Mouse (Mus musculus) kidney, postnatal 10 days (tissue): ENCODE measurements at regions not wholly inside any gene's neighbourhood (a gene's known extent, or its start where the extent isn't known, plus 50 kb on each side); places are given as distances from the start of the nearest gene placed in this dataset.

Experiments
- DNase-seq: peaks from one replicate; pipeline ENCODE4 v3.0.0; 2021; ENCODE audit warnings: mixed read lengths

GRCm38 (mm10) chr12:54380322-54380721 is 176.7 kb upstream of the Egln3 start:
- no peak for DNase-seq

- no peak for DNase-seq
Measured at GRCm38 (mm10) chr12:54378576-54378975, 174.9 kb upstream of the Egln3 start.

GRCm38 (mm10) chr12:54374060-54374459 is 170.4 kb upstream of the Egln3 start:
- DNase-seq = no peak

- no peak for DNase-seq
Measured at GRCm38 (mm10) chr12:54369217-54369616, 165.6 kb upstream of the Egln3 start.

GRCm38 (mm10) chr12:54364381-54365095 is 160.9 kb upstream of the Egln3 start:
- DNase-seq = no peak

GRCm38 (mm10) chr12:54361762-54362161 is 158.1 kb upstream of the Egln3 start:
- no peak for DNase-seq

- DNase-seq = peak; percentile 19
Measured at GRCm38 (mm10) chr12:54354187-54354586, 150.5 kb upstream of the Egln3 start.

GRCm38 (mm10) chr12:54353694-54354093 is 150.0 kb upstream of the Egln3 start:
- peak; percentile 56 for DNase-seq

GRCm38 (mm10) chr12:54352963-54353606 is 149.4 kb upstream of the Egln3 start:
- DNase-seq = peak; percentile 55

GRCm38 (mm10) chr12:54350293-54350692 is 146.6 kb upstream of the Egln3 start:
- no peak for DNase-seq

GRCm38 (mm10) chr12:54349403-54349802 is 145.7 kb upstream of the Egln3 start:
- no peak for DNase-seq

- no peak for DNase-seq
Measured at GRCm38 (mm10) chr12:54343493-54343892, 139.8 kb upstream of the Egln3 start.

- no peak for DNase-seq
Measured at GRCm38 (mm10) chr12:54335509-54335908, 131.8 kb upstream of the Egln3 start.

GRCm38 (mm10) chr12:54334491-54335132 is 131.0 kb upstream of the Egln3 start:
- peak; percentile 21 for DNase-seq

GRCm38 (mm10) chr12:54333632-54334321 is 130.1 kb upstream of the Egln3 start:
- DNase-seq = no peak

- no peak for DNase-seq
Measured at GRCm38 (mm10) chr12:54327483-54327882, 123.8 kb upstream of the Egln3 start.

GRCm38 (mm10) chr12:54326571-54326970 is 122.9 kb upstream of the Egln3 start:
- DNase-seq = no peak

GRCm38 (mm10) chr12:54320533-54320932 is 116.9 kb upstream of the Egln3 start:
- no peak for DNase-seq

- peak; percentile 28 for DNase-seq
Measured at GRCm38 (mm10) chr12:54316980-54317471, 113.4 kb upstream of the Egln3 start.

- no peak for DNase-seq
Measured at GRCm38 (mm10) chr12:54316066-54316567, 112.5 kb upstream of the Egln3 start.

GRCm38 (mm10) chr12:54314153-54314552 is 110.5 kb upstream of the Egln3 start:
- DNase-seq = no peak

- peak; percentile 85 for DNase-seq
Measured at GRCm38 (mm10) chr12:54313211-54313845, 109.7 kb upstream of the Egln3 start.
